ENCODE assay signal across 29 mouse cellular contexts in genomic region chr7:143273747-143274146, GRCm38 (mm10).
DNase-seq lines count a peak whose midpoint lies in the region; ATAC-seq and TF ChIP-seq lines count a peak whose summit lies in the region.
"Had no signal": no experiment of that assay in that cellular context is flagged by ENCODE, and none has a peak within 500 bp of the region (broad histone marks: within the 10 kb centered on the region; RNA-seq: fewer than 3 reads in every experiment).

No protein-coding gene starts in this region.

- no peak for ATAC-seq in heart, embryonic 13.5 days (ENCODE audit: extremely low read depth, insufficient number of reproducible peaks, low FRiP score, low TSS enrichment)
- no peak for ATAC-seq in heart, embryonic 12.5 days (ENCODE audit: insufficient number of reproducible peaks, low FRiP score)
- ATAC-seq in neural tube, embryonic 11.5 days (ENCODE audit: insufficient read depth, low FRiP score, low TSS enrichment) = no peak
- no peak for ATAC-seq in neural tube, embryonic 15.5 days (ENCODE audit: low FRiP score)
- no peak for ATAC-seq in limb, embryonic 14.5 days (ENCODE audit: low FRiP score, low read depth)
- ATAC-seq in stomach, postnatal 0 days (ENCODE audit: low FRiP score, low TSS enrichment) = no peak
- ATAC-seq: CD4-positive, CD25-positive, alpha-beta regulatory T cell, adult 4 months; forebrain, embryonic 13.5 days; intestine, embryonic 16.5 days; midbrain, embryonic 16.5 days had no signal

- H3K4me1 ChIP-seq in heart, embryonic 13.5 days = peaks cover 59% of the 10 kb centered on the region
- peaks cover 35% of the 10 kb centered on the region for H3K4me1 ChIP-seq in heart, embryonic 12.5 days (replicated peaks)
- no peaks in the 10 kb centered on the region for H3K4me1 ChIP-seq in neural tube, embryonic 11.5 days (ENCODE audit: control insufficient read depth, insufficient read depth, low read length)
- H3K4me1 ChIP-seq in neural tube, embryonic 15.5 days = peaks cover 5% of the 10 kb centered on the region; the same call in 1 of the 2 replicates
- H3K4me1 ChIP-seq in limb, embryonic 14.5 days (ENCODE audit: control insufficient read depth, insufficient read depth, low read length) = peaks cover 28% of the 10 kb centered on the region
- H3K4me1 ChIP-seq in stomach, postnatal 0 days (replicated peaks; ENCODE audit: control insufficient read depth, insufficient read depth) = no peaks in the 10 kb centered on the region; the same call in 1 of the 2 replicates
- H3K4me1 ChIP-seq: forebrain, embryonic 13.5 days; neural tube, embryonic 12.5 days had no signal

- peak; percentile 1 for DNase-seq in neural tube, embryonic 11.5 days (ENCODE audit: low spot score)
- DNase-seq in limb, embryonic 14.5 days (ENCODE audit: low spot score) = no peak
- DNase-seq in stomach, postnatal 0 days (ENCODE audit: low spot score) = peak; percentile 14
- DNase-seq in right cerebral cortex, postnatal 25 days = no peak
- no peak for DNase-seq in thymus, postnatal 10 days (ENCODE audit: low spot score in 2 of 2)
- DNase-seq: adrenal gland, adult 8-10 months; cerebellum, adult 2 months; cerebellum, postnatal 25 days; gastrocnemius, postnatal 14 days; heart, adult 18-20 months; kidney, adult 8-10 months; kidney, postnatal 4 days; layer of hippocampus, postnatal 36 days; left cerebral cortex, postnatal 4 days; thymus, adult 18-20 months; thymus, postnatal 36 days had no signal

- H3K27ac ChIP-seq in heart, embryonic 13.5 days (replicated peaks) = peak overlapping the region; percentile 56; the same call in 1 of the 2 replicates
- no peak overlapping the region for H3K27ac ChIP-seq in heart, embryonic 12.5 days (ENCODE audit: poor library complexity, severe bottlenecking)
- no peak overlapping the region for H3K27ac ChIP-seq in neural tube, embryonic 11.5 days (ENCODE audit: low read depth, low read length)
- H3K27ac ChIP-seq in neural tube, embryonic 15.5 days (replicated peaks) = no peak overlapping the region
- H3K27ac ChIP-seq in limb, embryonic 14.5 days (replicated peaks; ENCODE audit: low read depth, low read length) = peak overlapping the region; percentile 74
- 0 out of 2 replicates have a peak overlapping the region, but pooled peaks have one; percentile 35 for H3K27ac ChIP-seq in stomach, postnatal 0 days (replicated peaks)
- H3K27ac ChIP-seq: forebrain, embryonic 13.5 days; hindbrain, embryonic 12.5 days; kidney, postnatal 0 days; liver, embryonic 15.5 days; lung, embryonic 15.5 days; neural tube, embryonic 12.5 days had no signal

- H3K9me3 ChIP-seq in heart, embryonic 13.5 days = no peaks in the 10 kb centered on the region
- H3K9me3 ChIP-seq in heart, embryonic 12.5 days (replicated peaks) = no peaks in the 10 kb centered on the region
- H3K9me3 ChIP-seq in neural tube, embryonic 11.5 days (ENCODE audit: control insufficient read depth, low read length) = no peaks in the 10 kb centered on the region
- 0 out of 2 replicates have a peak, but pooled peaks cover 3% of the 10 kb centered on the region for H3K9me3 ChIP-seq in neural tube, embryonic 15.5 days (replicated peaks)
- no peaks in the 10 kb centered on the region for H3K9me3 ChIP-seq in limb, embryonic 14.5 days (ENCODE audit: control insufficient read depth, low read length)
- H3K9me3 ChIP-seq in stomach, postnatal 0 days (ENCODE audit: control insufficient read depth, low read length) = no peaks in the 10 kb centered on the region
- H3K9me3 ChIP-seq: forebrain, embryonic 13.5 days; hindbrain, embryonic 12.5 days; liver, embryonic 15.5 days; lung, embryonic 15.5 days; neural tube, embryonic 12.5 days had no signal

- no peak for TF ChIP-seq POLR2A in limb, embryonic 14.5 days (IDR thresholded peaks at IDR 0.05; ENCODE audit: borderline replicate concordance, extremely low read depth, insufficient read depth, insufficient read length)

- H3K27me3 ChIP-seq in heart, embryonic 13.5 days (replicated peaks) = no peaks in the 10 kb centered on the region
- H3K27me3 ChIP-seq in heart, embryonic 12.5 days (replicated peaks) = no peaks in the 10 kb centered on the region
- H3K27me3 ChIP-seq in neural tube, embryonic 11.5 days (ENCODE audit: control insufficient read depth, insufficient read depth, low read length) = no peaks in the 10 kb centered on the region
- no peaks in the 10 kb centered on the region for H3K27me3 ChIP-seq in neural tube, embryonic 15.5 days (replicated peaks)
- H3K27me3 ChIP-seq in limb, embryonic 14.5 days (ENCODE audit: control insufficient read depth, insufficient read depth, low read length) = no peaks in the 10 kb centered on the region
- H3K27me3 ChIP-seq in stomach, postnatal 0 days (ENCODE audit: control insufficient read depth, insufficient read depth, low read length) = no peaks in the 10 kb centered on the region
- H3K27me3 ChIP-seq: forebrain, embryonic 13.5 days; hindbrain, embryonic 12.5 days; liver, embryonic 15.5 days; lung, embryonic 15.5 days; neural tube, embryonic 12.5 days had no signal

- no peak for TF ChIP-seq CTCF in stomach, postnatal 0 days (IDR thresholded peaks at IDR 0.05; ENCODE audit: low read depth)

- H3K9ac ChIP-seq in heart, embryonic 13.5 days = 0 out of 2 replicates have a peak overlapping the region, but pooled peaks have one; percentile 26
- no peak overlapping the region for H3K9ac ChIP-seq in heart, embryonic 12.5 days
- no peak overlapping the region for H3K9ac ChIP-seq in neural tube, embryonic 11.5 days (ENCODE audit: low read length)
- no peak overlapping the region for H3K9ac ChIP-seq in neural tube, embryonic 15.5 days (replicated peaks)
- no peak overlapping the region for H3K9ac ChIP-seq in limb, embryonic 14.5 days (ENCODE audit: low read depth, low read length, severe bottlenecking)
- no peak overlapping the region for H3K9ac ChIP-seq in stomach, postnatal 0 days (ENCODE audit: low read length)
- H3K9ac ChIP-seq: forebrain, embryonic 13.5 days; hindbrain, embryonic 12.5 days; liver, embryonic 15.5 days; lung, embryonic 15.5 days; neural tube, embryonic 12.5 days had no signal

- no peak overlapping the region for H3K4me3 ChIP-seq in heart, embryonic 13.5 days
- H3K4me3 ChIP-seq in heart, embryonic 12.5 days = no peak overlapping the region
- H3K4me3 ChIP-seq in neural tube, embryonic 11.5 days (ENCODE audit: low read depth, low read length) = no peak overlapping the region
- no peak overlapping the region for H3K4me3 ChIP-seq in neural tube, embryonic 15.5 days (replicated peaks)
- no peak overlapping the region for H3K4me3 ChIP-seq in limb, embryonic 14.5 days (replicated peaks; ENCODE audit: low read length)
- H3K4me3 ChIP-seq in stomach, postnatal 0 days (ENCODE audit: low read depth, low read length) = no peak overlapping the region
- H3K4me3 ChIP-seq: forebrain, embryonic 13.5 days; hindbrain, embryonic 12.5 days; liver, embryonic 15.5 days; lung, embryonic 15.5 days; neural tube, embryonic 12.5 days had no signal

- peaks cover 29% of the 10 kb centered on the region for H3K36me3 ChIP-seq in heart, embryonic 13.5 days
- peaks cover 13% of the 10 kb centered on the region for H3K36me3 ChIP-seq in heart, embryonic 12.5 days
- no peaks in the 10 kb centered on the region for H3K36me3 ChIP-seq in neural tube, embryonic 11.5 days (ENCODE audit: control insufficient read depth, insufficient read depth, low read length)
- no peaks in the 10 kb centered on the region for H3K36me3 ChIP-seq in neural tube, embryonic 15.5 days
- H3K36me3 ChIP-seq in limb, embryonic 14.5 days (ENCODE audit: control insufficient read depth, insufficient read depth, low read length) = 0 out of 2 replicates have a peak, but pooled peaks cover 6% of the 10 kb centered on the region
- no peaks in the 10 kb centered on the region for H3K36me3 ChIP-seq in stomach, postnatal 0 days (ENCODE audit: control insufficient read depth, insufficient read depth, low read length)
- H3K36me3 ChIP-seq: lung, embryonic 15.5 days; neural tube, embryonic 12.5 days had no signal

- TF ChIP-seq EP300 in stomach, postnatal 0 days (optimal IDR thresholded peaks at IDR 0.05) = no peak

- 57% methylated on average over 4 of the region's 4 CpGs for WGBS in heart, embryonic 13.5 days
- 49% methylated on average over 4 of the region's 4 CpGs for WGBS in heart, embryonic 12.5 days
- WGBS in neural tube, embryonic 11.5 days = 85% methylated on average over 4 of the region's 4 CpGs
- WGBS in neural tube, embryonic 15.5 days = 61% methylated on average over 4 of the region's 4 CpGs
- WGBS in limb, embryonic 14.5 days = 54% methylated on average over 4 of the region's 4 CpGs
- WGBS in stomach, postnatal 0 days = 38% methylated on average over 4 of the region's 4 CpGs

- no peak overlapping the region for H3K4me2 ChIP-seq in heart, embryonic 13.5 days
- no peak overlapping the region for H3K4me2 ChIP-seq in heart, embryonic 12.5 days
- no peak overlapping the region for H3K4me2 ChIP-seq in neural tube, embryonic 11.5 days (ENCODE audit: low read depth)
- no peak overlapping the region for H3K4me2 ChIP-seq in neural tube, embryonic 15.5 days
- no peak overlapping the region for H3K4me2 ChIP-seq in limb, embryonic 14.5 days (replicated peaks; ENCODE audit: low read depth, low read length, severe bottlenecking)
- H3K4me2 ChIP-seq in stomach, postnatal 0 days (replicated peaks; ENCODE audit: low read depth) = no peak overlapping the region
- H3K4me2 ChIP-seq: forebrain, embryonic 13.5 days; hindbrain, embryonic 12.5 days; liver, embryonic 15.5 days; lung, embryonic 15.5 days; midbrain, embryonic 11.5 days; neural tube, embryonic 12.5 days had no signal

Comparison
In these comparisons a context has a peak if more than half of its experiments do, and no peak if none do; other contexts are left out.
1. H3K27ac ChIP-seq: peak in heart, embryonic 13.5 days (single experiment), limb, embryonic 14.5 days (single experiment) and stomach, postnatal 0 days (single experiment); none in heart, embryonic 12.5 days (single experiment), neural tube, embryonic 11.5 days (single experiment) and neural tube, embryonic 15.5 days (single experiment).
2. DNase-seq: peak in neural tube, embryonic 11.5 days (single experiment) and stomach, postnatal 0 days (single experiment); none in limb, embryonic 14.5 days (single experiment), right cerebral cortex, postnatal 25 days (single experiment) and thymus, postnatal 10 days (0 of 2).